10 mouse cellular contexts compared by ENCODE assay signal in the genomic region with DNA sequence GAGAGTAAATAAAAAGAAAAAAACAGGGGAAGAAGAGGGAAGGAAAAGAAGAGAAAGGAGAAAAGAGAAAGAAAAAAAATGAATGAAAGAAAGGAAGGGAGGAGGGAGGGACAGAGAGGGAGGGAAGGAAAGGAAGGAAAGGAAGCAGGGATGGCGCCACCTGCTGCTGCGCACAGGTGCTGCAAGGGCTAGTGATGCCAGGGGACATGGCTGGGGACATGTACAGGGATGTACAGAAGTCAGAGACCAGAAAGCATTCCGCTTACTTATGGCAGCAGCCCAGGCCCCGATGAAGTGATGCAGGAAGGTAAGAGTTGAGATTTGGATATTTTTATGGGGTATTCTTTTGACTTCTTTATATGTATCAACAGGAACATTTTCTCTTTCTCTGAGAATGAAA. TPM values are rescaled to one million over a fixed set of nuclear protein-coding genes. Genes with fewer than 3 reads are reported as not detected.
DNase-seq lines count a peak whose midpoint lies in the region; TF ChIP-seq lines count a peak whose summit lies in the region.
"Had no signal": no experiment of that assay in that cellular context is flagged by ENCODE, and none has a peak within 500 bp of the region (broad histone marks: within the 10 kb centered on the region; RNA-seq: fewer than 3 reads in every experiment).

No protein-coding gene starts in this region.

- H3K27ac ChIP-seq in small intestine, adult 2 months (ENCODE audit: insufficient read depth, low read depth, low read length), result no peak overlapping the region
- H3K27ac ChIP-seq: limb, embryonic 13.5 days; stomach, embryonic 15.5 days had no signal

- H3K36me3 ChIP-seq in small intestine, adult 2 months (ENCODE audit: control insufficient read depth, insufficient read depth, low read length), result no peaks in the 10 kb centered on the region
- H3K36me3 ChIP-seq: stomach, embryonic 15.5 days had no signal

- no peaks in the 10 kb centered on the region for H3K4me1 ChIP-seq in small intestine, adult 2 months (ENCODE audit: control insufficient read depth, insufficient read depth, insufficient read length, low read length)
- H3K4me1 ChIP-seq: limb, embryonic 13.5 days; stomach, embryonic 15.5 days had no signal

- WGBS in small intestine, adult 2 months, result 69% methylated on average over 4 of the region's 4 CpGs

- no peak for TF ChIP-seq POLR2A in small intestine, adult 2 months (IDR thresholded peaks at IDR 0.05; ENCODE audit: low read depth, low read length)

- peak; percentile 67 for TF ChIP-seq CTCF in small intestine, adult 2 months (IDR thresholded peaks at IDR 0.05; ENCODE audit: extremely low read depth, insufficient read length, insufficient replicate concordance, low read depth, low read length)

- H3K4me3 ChIP-seq in small intestine, adult 2 months (ENCODE audit: low read depth, low read length), result no peak overlapping the region
- H3K4me3 ChIP-seq: limb, embryonic 13.5 days; stomach, embryonic 15.5 days had no signal

- peak; percentile 22 for DNase-seq in gastrocnemius, postnatal 10 days
- DNase-seq in gastrocnemius, postnatal 25 days, result no peak
- DNase-seq in 3T3-L1 (ENCODE audit: low read depth, low spot score) (peak; percentile 63), R1 (ENCODE audit: low read depth, low spot score) (peak; percentile 50)
- DNase-seq in kidney, postnatal 4 days, result peak; percentile 40 to 51
- no peak for DNase-seq in Muller cell, postnatal 12 days (ENCODE audit: inconsistent ontology term)
- no peak for DNase-seq in urinary bladder, postnatal 25 days (ENCODE audit: low spot score)

- H3K27me3 ChIP-seq in small intestine, adult 2 months (ENCODE audit: control insufficient read depth, insufficient read depth, low read length), result no peaks in the 10 kb centered on the region
- H3K27me3 ChIP-seq: limb, embryonic 13.5 days; stomach, embryonic 15.5 days had no signal

RNA-seq across cellular contexts. Expression of a gene that starts 33.4 kb away (rescaled TPM):
- 10 to 100 TPM; 13.5 to 17.0 TPM for total RNA-seq in gastrocnemius, postnatal 10 days (2021)
- total RNA-seq in gastrocnemius, postnatal 25 days (2021), result 1 to 10 TPM; 6.5 to 8.8 TPM
- 17.1 and 39.5 TPM in 2 replicates for polyA plus RNA-seq in small intestine, adult 2 months (2012; rRNA removed)

Comparison
In these comparisons a context has a peak if more than half of its experiments do, and no peak if none do; other contexts are left out.
1. DNase-seq: peak in gastrocnemius, postnatal 10 days (single experiment), 3T3-L1 (single experiment), R1 (single experiment) and kidney, postnatal 4 days (2 of 2); none in gastrocnemius, postnatal 25 days (single experiment), Muller cell, postnatal 12 days (single experiment) and urinary bladder, postnatal 25 days (single experiment).